Mouse (Mus musculus): ENCODE measurements around the gene Pqlc2. TPM values are rescaled to one million over a fixed set of nuclear protein-coding genes. Genes with fewer than 3 reads are reported as not detected.

The Pqlc2 gene
- polyA plus RNA-seq, 1 experiment, result 5.6 TPM

DNA sequence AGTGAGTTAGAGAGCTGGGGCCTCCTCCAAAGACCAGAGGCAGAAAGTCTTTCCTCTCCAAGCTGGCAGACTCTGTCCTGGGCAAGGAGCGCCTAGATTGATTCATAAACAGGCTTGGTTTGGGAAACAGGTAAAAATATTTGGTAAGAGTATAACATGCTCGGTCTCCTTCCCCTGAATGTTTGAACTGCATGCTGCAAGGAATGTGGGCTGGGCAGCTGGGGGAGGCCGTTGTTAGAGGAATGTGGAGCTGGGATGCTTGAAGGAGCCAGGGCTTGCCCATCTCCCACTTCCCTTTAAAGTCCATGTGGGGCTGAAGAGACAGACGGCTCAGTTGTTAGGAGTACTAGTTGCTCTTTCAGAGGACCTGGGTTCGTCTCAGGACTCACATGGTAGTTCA, 60.5 kb downstream of the Pqlc2 start:
- H3ac ChIP-seq (ENCODE audit: control insufficient read depth, insufficient read length), result no peak overlapping the region
- H3K79me2 ChIP-seq (ENCODE audit: control insufficient read depth, insufficient read depth), result peaks cover 65% of the 10 kb centered on the region
- H3K4me3 ChIP-seq, result no peak overlapping the region
- no peaks in the 10 kb centered on the region for H3K27me3 ChIP-seq (ENCODE audit: control insufficient read depth, insufficient read depth, insufficient read length)
- H3K36me3 ChIP-seq (ENCODE audit: control insufficient read depth, insufficient read depth), result no peaks in the 10 kb centered on the region
- no peak for TF ChIP-seq E2F4 (IDR thresholded peaks at IDR 0.05; ENCODE audit: insufficient read depth)
- no peak for TF ChIP-seq REST (IDR thresholded peaks at IDR 0.05; ENCODE audit: insufficient read depth, insufficient read length)
- no peak for TF ChIP-seq SRF (IDR thresholded peaks at IDR 0.05; ENCODE audit: control insufficient read depth, insufficient read length, low read depth)
- TF ChIP-seq TCF3 (IDR thresholded peaks at IDR 0.05; ENCODE audit: insufficient read length, low read depth), result no peak
- no peak for TF ChIP-seq POLR2AphosphoS2 (IDR thresholded peaks at IDR 0.05; ENCODE audit: insufficient read length, low read depth)
- peak in 1 of 3 experiments; percentile 22 for TF ChIP-seq MYOG (IDR thresholded peaks at IDR 0.05; ENCODE audit: control insufficient read depth in 1 of 3, insufficient read depth in 1 of 3, insufficient read length in 2 of 3, low read depth in 2 of 3)
- H3K4me2 ChIP-seq (ENCODE audit: low read depth), result no peak overlapping the region

DNA sequence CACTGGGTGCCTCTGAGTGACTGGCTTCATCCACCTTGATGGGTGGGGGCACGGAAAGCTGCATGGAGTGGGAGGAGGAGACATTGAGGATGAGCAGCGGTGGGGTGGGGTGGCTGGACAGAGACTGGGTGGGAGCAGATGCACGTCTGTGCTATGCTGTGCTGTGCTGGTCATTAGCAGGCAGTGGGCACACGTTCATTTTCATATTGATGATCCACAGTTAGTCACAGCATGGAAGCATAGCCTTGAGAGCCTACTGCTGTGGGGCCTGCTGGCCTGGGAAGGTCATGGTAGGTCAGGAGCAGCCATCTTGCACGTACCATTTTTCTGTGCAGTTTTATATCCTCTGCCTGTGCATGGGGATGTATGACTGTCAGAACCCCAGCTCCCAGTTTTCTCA, 61.8 kb downstream of the Pqlc2 start:
- Histone ChIP-seq H3K27me3 (ENCODE audit: control insufficient read depth, insufficient read depth, insufficient read length) (no peaks in the 10 kb centered on the region), H3ac (ENCODE audit: control insufficient read depth, insufficient read length) (no peak overlapping the region), H3K4me2 (ENCODE audit: low read depth) (no peak overlapping the region), H3K4me3 (no peak overlapping the region), H3K36me3 (ENCODE audit: control insufficient read depth, insufficient read depth) (peaks cover 3% of the 10 kb centered on the region), H3K79me2 (ENCODE audit: control insufficient read depth, insufficient read depth) (peaks cover 68% of the 10 kb centered on the region)
- TF ChIP-seq MYOD1 (IDR thresholded peaks at IDR 0.05; ENCODE audit: control insufficient read depth in 1 of 3, insufficient read length in 2 of 3, low read depth in 2 of 3) (no peak), CEBPB (IDR thresholded peaks at IDR 0.05; ENCODE audit: insufficient read depth, poor library complexity, severe bottlenecking) (no peak), TCF3 (IDR thresholded peaks at IDR 0.05; ENCODE audit: insufficient read length, low read depth) (no peak), MAX (IDR thresholded peaks at IDR 0.05; ENCODE audit: low read depth) (no peak), MYOG (IDR thresholded peaks at IDR 0.05; ENCODE audit: control insufficient read depth in 1 of 3, insufficient read depth in 1 of 3, insufficient read length in 2 of 3, low read depth in 2 of 3) (no peak), USF1 (IDR thresholded peaks at IDR 0.05; ENCODE audit: low read depth) (no peak), SRF (IDR thresholded peaks at IDR 0.05; ENCODE audit: control insufficient read depth, insufficient read length, low read depth) (no peak), E2F4 (IDR thresholded peaks at IDR 0.05; ENCODE audit: insufficient read depth) (no peak), TCF12 (IDR thresholded peaks at IDR 0.05; ENCODE audit: insufficient read depth, poor library complexity, severe bottlenecking) (no peak), POLR2A (IDR thresholded peaks at IDR 0.05; ENCODE audit: insufficient read length, low read depth) (no peak), POLR2AphosphoS2 (IDR thresholded peaks at IDR 0.05; ENCODE audit: insufficient read length, low read depth) (no peak), REST (IDR thresholded peaks at IDR 0.05; ENCODE audit: insufficient read depth, insufficient read length) (no peak)

DNA sequence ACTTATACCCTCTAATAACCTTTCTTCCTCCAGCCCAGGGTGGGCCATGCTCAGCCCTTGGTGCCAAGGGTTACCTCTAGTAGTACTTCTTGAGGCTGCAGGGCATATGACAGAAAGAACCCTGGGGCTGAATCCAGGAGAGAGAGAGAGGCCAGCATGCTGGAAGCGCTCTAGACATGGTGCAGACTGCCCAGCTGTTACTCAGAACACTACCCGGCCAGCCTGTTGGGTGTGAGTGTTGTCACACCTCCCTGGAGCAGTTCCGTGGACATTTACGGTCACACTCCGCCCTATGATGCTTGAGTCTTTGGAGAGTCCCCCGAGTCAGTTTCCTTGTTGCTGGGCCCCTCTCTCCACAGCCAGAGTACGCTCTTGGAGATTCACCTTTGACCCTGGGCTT, 62.5 kb downstream of the Pqlc2 start:
- Histone ChIP-seq H3ac (ENCODE audit: control insufficient read depth, insufficient read length) (no peak overlapping the region), H3K36me3 (ENCODE audit: control insufficient read depth, insufficient read depth) (peaks cover 3% of the 10 kb centered on the region), H3K4me2 (ENCODE audit: low read depth) (no peak overlapping the region), H3K27me3 (ENCODE audit: control insufficient read depth, insufficient read depth, insufficient read length) (no peaks in the 10 kb centered on the region), H3K79me2 (ENCODE audit: control insufficient read depth, insufficient read depth) (peaks cover 68% of the 10 kb centered on the region), H3K4me3 (no peak overlapping the region)
- TF ChIP-seq MAX (IDR thresholded peaks at IDR 0.05; ENCODE audit: low read depth) (no peak), REST (IDR thresholded peaks at IDR 0.05; ENCODE audit: insufficient read depth, insufficient read length) (no peak), SRF (IDR thresholded peaks at IDR 0.05; ENCODE audit: control insufficient read depth, insufficient read length, low read depth) (no peak), TCF3 (IDR thresholded peaks at IDR 0.05; ENCODE audit: insufficient read length, low read depth) (no peak), POLR2AphosphoS2 (IDR thresholded peaks at IDR 0.05; ENCODE audit: insufficient read length, low read depth) (no peak)

DNA sequence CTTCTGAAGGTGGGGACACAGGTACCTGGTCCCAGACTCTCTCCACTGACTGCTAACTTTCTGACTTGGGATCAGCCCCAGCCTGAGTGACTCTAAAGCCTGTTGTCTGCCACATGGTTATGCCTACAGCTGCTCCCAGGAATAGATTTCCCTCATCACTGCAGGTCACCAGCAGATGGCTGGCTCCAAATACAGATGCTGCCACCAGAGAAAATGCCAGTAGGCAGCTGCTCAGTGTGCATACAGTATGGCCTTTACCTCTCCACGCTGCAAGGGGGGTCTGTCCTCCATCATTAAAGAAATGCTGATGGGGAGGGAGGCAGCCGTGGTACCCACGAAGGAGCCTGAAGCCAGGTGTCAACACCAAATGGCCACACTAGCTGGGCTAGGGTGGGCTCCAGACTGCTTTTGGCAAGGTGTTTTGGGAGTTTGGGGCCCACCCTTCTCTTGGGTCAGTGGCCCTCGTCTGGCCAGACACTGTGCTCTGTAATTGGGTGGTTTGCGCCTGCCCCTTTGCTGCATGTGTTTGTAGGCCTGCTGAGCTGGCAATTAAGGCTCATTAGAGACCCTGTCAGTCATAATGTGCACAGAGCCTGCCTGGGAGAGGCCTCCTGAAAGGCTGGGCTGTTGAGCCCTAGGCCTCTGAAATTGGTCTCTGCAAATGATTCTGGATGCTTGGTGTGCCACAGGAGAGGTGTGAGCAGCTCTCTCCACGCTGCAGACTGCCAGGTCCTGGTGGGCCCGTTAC, 64.2 kb downstream of the Pqlc2 start:
- H3K79me2 ChIP-seq (ENCODE audit: control insufficient read depth, insufficient read depth), result peaks cover 66% of the 10 kb centered on the region
- H3K4me2 ChIP-seq (ENCODE audit: low read depth), result no peak overlapping the region
- H3ac ChIP-seq (ENCODE audit: control insufficient read depth, insufficient read length), result no peak overlapping the region
- H3K4me3 ChIP-seq, result no peak overlapping the region
- TF ChIP-seq CEBPB (IDR thresholded peaks at IDR 0.05; ENCODE audit: insufficient read depth, poor library complexity, severe bottlenecking), result no peak
- TF ChIP-seq MYOG (IDR thresholded peaks at IDR 0.05; ENCODE audit: control insufficient read depth in 1 of 3, insufficient read depth in 1 of 3, insufficient read length in 2 of 3, low read depth in 2 of 3), result peak in 2 of 3 experiments; percentile 48 to 63
- no peak for TF ChIP-seq SRF (IDR thresholded peaks at IDR 0.05; ENCODE audit: control insufficient read depth, insufficient read length, low read depth)
- no peak for TF ChIP-seq USF1 (IDR thresholded peaks at IDR 0.05; ENCODE audit: low read depth)
- TF ChIP-seq MYOD1 (IDR thresholded peaks at IDR 0.05; ENCODE audit: control insufficient read depth in 1 of 3, insufficient read length in 2 of 3, low read depth in 2 of 3), result peak in 1 of 3 experiments; percentile 49
- no peak for TF ChIP-seq E2F4 (IDR thresholded peaks at IDR 0.05; ENCODE audit: insufficient read depth)
- no peak for TF ChIP-seq TCF3 (IDR thresholded peaks at IDR 0.05; ENCODE audit: insufficient read length, low read depth)
- TF ChIP-seq REST (IDR thresholded peaks at IDR 0.05; ENCODE audit: insufficient read depth, insufficient read length), result no peak
- H3K36me3 ChIP-seq (ENCODE audit: control insufficient read depth, insufficient read depth), result peaks cover 3% of the 10 kb centered on the region
- no peaks in the 10 kb centered on the region for H3K27me3 ChIP-seq (ENCODE audit: control insufficient read depth, insufficient read depth, insufficient read length)

DNA sequence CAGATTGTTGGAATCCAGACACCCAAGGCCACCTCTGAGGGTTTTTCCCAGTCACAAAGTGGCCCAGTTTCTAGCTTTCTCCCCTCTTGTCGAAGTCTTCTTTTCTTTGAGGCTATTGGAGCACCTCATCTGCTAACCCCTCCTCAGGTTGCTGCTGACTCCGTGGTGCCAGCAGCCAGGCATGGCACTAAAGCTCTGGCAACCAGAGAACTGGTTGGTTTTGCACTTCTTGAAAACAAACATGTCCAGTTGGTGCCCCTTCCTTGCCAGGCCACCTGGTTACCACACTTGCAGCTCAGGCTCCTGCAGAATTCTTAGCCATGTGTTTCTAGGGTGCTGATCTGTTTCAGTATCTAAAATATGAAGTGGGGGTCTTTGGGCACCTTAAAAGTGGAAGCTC, 65.0 kb downstream of the Pqlc2 start:
- H3K4me3 ChIP-seq, result no peak overlapping the region
- TF ChIP-seq TCF12 (IDR thresholded peaks at IDR 0.05; ENCODE audit: insufficient read depth, poor library complexity, severe bottlenecking) (no peak), USF1 (IDR thresholded peaks at IDR 0.05; ENCODE audit: low read depth) (no peak), POLR2A (IDR thresholded peaks at IDR 0.05; ENCODE audit: insufficient read length, low read depth) (no peak), MYOD1 (IDR thresholded peaks at IDR 0.05; ENCODE audit: control insufficient read depth in 1 of 3, insufficient read length in 2 of 3, low read depth in 2 of 3) (no peak), REST (IDR thresholded peaks at IDR 0.05; ENCODE audit: insufficient read depth, insufficient read length) (no peak), TCF3 (IDR thresholded peaks at IDR 0.05; ENCODE audit: insufficient read length, low read depth) (no peak), MAX (IDR thresholded peaks at IDR 0.05; ENCODE audit: low read depth) (no peak), SRF (IDR thresholded peaks at IDR 0.05; ENCODE audit: control insufficient read depth, insufficient read length, low read depth) (no peak), E2F4 (IDR thresholded peaks at IDR 0.05; ENCODE audit: insufficient read depth) (no peak), MYOG (IDR thresholded peaks at IDR 0.05; ENCODE audit: control insufficient read depth in 1 of 3, insufficient read depth in 1 of 3, insufficient read length in 2 of 3, low read depth in 2 of 3) (no peak), POLR2AphosphoS2 (IDR thresholded peaks at IDR 0.05; ENCODE audit: insufficient read length, low read depth) (no peak), CEBPB (IDR thresholded peaks at IDR 0.05; ENCODE audit: insufficient read depth, poor library complexity, severe bottlenecking) (no peak)
- peaks cover 3% of the 10 kb centered on the region for H3K36me3 ChIP-seq (ENCODE audit: control insufficient read depth, insufficient read depth)
- no peaks in the 10 kb centered on the region for H3K27me3 ChIP-seq (ENCODE audit: control insufficient read depth, insufficient read depth, insufficient read length)
- no peak overlapping the region for H3ac ChIP-seq (ENCODE audit: control insufficient read depth, insufficient read length)
- no peak overlapping the region for H3K4me2 ChIP-seq (ENCODE audit: low read depth)
- H3K79me2 ChIP-seq (ENCODE audit: control insufficient read depth, insufficient read depth), result peaks cover 62% of the 10 kb centered on the region

Measured in myocyte (in vitro differentiated cells).